Mouse (Mus musculus) natural killer cell, adult 2 months (primary cell): ENCODE data around the gene Lat2.
A peak's percentile ranks its signal among the peaks of the same experiment; 100 is the strongest.

Experiments used
- DNase-seq, 2 experiments: peaks; one replicate each; pipeline ENCODE4 v3.0.0; 2022; ENCODE audit warnings: low spot score in 2 of 2

The Lat2 gene

DNA sequence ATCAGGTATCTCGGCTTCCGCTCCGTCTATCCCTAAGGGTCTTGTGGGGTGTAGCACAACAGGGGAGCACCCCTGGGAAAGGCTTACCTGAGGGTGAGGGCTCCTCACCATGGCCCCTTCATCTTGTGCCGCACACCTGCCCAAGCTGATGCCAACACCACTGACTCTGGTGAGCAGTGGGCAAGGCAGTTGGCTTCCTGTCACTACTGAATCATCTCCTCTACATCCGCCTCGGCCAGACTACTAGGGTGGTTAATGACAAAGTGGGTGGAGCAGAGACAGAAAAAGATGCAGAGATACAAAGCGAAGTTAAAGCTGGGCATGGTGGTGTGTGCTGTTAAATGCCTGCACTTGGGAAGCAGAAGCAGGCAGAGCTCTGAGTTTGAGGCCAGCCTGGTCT lies at the start of gene Lat2:
Gene Lat2 (minus strand): TSS at position 224 of the 400 bp plus-strand sequence.
- DNase-seq = peak; percentile 71 to 73

GRCm38 (mm10) chr5:134656708-134657107 lies 41.9 kb upstream of the Lat2 start:
- DNase-seq = no peak

DNA sequence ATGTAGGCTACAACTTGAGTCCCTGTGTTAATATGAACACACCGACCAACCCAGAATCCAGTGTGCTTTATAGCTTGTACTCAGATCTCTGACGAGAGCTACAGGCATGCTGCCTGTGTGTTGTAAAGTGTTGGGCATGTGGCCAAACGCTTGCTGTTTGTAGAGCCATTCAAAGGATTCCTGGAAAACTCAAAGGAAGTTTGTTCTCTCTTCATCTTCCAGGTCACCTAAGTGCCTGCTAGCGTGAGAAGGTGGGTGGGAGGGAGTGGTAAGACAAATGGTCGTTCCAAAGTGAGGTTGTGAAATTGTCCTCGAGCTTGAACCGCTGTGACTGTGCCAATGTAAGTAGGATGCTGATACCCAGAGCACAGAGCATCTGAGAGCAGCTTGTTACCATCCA lies 37.2 kb upstream of the Lat2 start:
- no peak for DNase-seq

GRCm38 (mm10) chr5:134650926-134651325 lies 36.1 kb upstream of the Lat2 start:
- peak; percentile 54 to 66 for DNase-seq

- peak in 1 of 2 experiments; percentile 35 for DNase-seq
Measured at GRCm38 (mm10) chr5:134648976-134649375, 34.2 kb upstream of the Lat2 start.

DNA sequence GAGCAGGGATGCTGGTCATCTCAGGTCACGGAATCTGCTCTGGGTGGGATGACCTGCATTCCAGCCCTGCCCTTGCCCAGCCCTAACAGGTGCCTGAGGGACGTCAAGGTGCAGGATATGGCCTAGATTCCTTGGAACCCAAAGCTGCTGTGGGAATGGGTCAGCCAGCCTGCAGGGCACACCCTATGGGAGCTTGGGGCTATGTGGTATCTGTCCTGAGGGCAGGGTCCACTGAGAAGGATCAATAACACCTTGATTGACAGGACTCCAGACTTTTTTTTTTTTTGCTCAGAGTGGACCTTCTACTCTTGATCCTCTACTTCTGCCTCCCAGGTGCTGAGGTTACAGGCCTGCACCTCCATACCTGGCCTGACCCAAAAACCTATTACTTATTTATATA lies 32.6 kb upstream of the Lat2 start:
- no peak for DNase-seq

- DNase-seq = no peak
Measured at GRCm38 (mm10) chr5:134646461-134646860, 31.6 kb upstream of the Lat2 start.

DNA sequence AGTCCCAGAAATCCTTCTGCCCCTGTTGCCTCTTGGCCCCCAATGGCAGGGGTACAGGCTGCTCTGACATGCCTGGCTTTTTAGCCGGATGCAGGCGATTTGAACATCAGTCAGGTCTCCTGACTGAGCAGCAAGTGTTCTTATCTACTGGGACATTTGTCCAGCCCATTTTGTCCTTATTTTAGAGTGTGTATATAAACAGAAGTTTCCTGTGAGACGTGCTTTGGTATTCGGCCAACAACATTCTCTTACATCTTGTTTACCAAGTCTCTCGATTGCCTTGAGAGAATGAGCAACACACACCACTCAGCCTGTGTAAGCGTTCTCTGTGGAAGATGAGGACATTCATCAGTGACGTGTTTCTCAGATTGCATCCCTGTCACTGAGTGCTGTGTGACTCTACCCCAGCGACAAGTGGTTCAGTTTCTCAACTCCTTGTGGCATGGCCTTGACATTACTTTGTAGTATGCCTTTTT lies 29.9 kb upstream of the Lat2 start:
- DNase-seq = no peak

DNA sequence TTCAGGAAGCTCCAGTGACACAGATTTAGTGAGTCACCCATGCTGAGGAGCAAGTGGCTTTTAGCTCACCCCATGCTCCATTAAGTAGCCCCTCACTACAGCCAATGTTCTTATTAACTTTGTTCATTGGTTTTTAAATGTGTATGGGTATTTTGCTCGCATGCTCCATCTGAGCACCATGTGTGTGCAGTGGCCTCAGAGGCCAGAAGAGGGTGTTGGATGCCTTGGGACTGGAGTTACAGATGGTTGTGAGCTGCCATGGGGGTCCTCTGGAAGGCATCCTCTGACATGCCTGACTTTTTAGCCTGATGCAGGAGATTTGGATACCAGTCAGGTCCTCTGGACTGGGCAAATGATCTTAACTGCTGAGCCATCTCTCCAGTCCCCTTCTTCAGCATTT lies 29.3 kb upstream of the Lat2 start:
- no peak for DNase-seq

DNA sequence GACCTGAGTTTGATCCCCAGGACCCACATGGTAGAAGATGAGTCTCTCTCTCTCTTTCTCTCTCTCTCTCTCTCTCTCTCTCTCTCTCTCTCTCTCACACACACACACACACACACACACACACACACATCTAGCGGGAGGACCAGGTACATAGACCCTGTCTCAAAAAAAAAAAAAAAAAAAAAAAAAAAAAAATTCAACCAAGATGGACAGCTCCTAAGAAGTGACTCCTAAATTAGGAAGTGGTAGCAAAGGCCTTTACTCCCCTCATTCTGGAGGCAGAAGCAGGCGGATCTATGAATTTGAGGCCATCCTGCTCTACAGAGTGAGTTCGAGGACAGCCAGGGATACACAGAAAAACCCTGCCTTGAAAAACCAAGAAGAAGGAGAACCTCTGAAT lies 25.5 kb upstream of the Lat2 start:
- no peak for DNase-seq

DNA sequence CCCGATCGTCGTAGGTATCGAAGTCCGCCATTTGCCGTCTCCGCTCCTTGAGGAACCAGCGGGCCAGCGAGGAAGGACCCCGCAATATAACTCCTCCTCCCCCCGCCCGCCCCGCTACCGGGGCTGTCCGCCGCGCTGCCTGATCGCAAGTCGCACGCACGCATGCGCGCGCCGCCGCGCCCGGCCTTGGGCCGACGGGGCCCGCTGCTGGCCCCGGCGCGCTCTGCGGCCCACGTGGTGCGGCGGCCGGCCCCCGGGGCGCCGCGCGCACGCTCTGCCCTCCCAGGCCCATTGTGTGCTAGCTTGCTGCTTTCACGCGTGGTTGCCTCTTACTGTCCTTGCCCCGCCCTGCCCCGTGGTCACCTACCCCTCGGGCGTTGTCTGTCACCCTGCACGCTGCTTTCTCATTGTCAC lies 24.5 kb upstream of the Lat2 start, which contains the start of gene Eif4h:
Gene Eif4h (minus strand): TSS at position 222 of the 414 bp plus-strand sequence.
- DNase-seq = peak; percentile 97

DNA sequence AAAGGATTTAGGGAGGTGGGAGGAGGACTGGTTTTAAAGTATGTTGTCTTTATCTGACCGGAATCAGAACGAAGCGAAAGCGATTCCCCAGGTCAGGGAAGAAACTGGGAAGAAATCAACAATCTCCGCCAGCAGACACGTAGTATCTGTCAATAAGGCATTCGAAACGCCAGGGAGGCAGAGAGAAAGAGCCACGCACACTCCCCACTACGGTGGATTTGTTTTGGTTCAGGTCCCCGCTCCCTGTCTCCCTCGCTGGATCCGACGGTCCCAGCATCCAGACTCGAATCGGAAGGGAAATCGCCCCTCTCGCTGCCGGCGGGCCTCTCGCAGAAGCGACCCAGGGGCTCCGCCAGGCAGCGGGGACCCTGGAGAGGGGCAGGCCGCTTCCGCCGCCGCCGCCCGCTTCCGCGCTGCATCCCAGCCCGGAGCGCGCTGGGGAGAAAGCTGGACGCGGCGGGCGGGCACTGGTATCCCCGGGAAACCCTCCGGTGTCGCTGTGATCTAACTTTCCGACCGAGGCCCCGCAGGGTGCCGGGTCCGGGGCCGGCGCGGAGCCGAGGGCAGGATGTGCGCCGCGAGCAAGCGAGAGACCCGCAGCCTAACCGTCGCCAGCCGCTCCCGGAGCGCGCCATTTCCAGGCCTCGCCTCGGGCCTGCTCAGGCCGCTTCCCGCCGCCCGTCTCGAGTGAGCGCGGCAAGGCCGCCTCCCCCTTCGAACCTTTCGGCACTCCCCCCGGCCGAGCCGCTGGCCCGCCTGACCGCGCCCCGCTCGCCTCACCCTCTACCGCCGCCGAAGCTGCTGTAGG lies 23.8 kb upstream of the Lat2 start:
- no peak for DNase-seq

DNA sequence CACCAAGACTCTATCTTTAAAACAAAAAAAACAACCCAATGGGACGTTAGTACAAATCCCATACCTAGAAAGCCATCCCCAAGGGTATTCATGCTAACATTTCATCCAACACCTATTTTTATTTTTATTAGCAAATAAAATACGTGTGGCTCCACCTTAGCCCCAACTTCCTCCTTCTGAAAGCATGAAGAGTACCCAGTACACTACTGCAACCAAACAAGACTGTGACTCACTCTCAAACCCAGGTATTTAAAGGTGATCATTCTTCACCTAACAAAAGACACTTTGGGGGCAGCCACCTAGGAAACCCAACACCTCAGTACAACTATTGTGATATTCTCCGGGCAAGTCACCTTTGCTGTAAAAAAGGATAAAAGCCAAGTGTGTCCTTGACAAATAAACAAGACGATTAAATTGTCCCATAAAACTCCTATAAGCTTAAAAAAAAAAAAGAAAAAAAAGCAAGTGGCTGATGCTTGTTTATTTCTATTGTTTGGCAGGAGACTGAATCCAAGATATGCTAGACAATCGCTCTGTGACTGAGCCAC lies 23.1 kb upstream of the Lat2 start:
- no peak for DNase-seq

GRCm38 (mm10) chr5:134632841-134633240 lies 18.0 kb upstream of the Lat2 start:
- no peak for DNase-seq

DNA sequence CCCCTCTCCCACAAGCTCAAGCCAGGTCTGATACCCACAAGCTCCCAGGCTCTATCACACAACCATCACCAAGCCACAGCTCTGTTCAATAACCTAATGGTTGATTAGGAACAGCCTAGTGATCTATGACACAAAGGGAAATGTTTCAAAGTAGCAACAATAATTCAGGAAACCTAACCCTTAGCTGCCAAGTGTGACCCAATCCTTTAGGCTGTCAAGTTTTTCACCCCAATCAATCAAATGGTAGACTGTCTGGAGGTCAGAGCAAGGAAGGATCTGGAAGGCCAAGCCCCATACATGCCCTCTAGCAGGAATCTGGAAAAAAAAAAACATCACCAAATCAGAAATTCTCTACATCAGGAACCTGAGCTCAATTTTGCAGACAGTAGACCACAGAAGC lies 16.0 kb upstream of the Lat2 start:
- DNase-seq = no peak

- peak in 1 of 2 experiments; percentile 38 for DNase-seq
Measured at GRCm38 (mm10) chr5:134629508-134629907, 14.7 kb upstream of the Lat2 start.

DNA sequence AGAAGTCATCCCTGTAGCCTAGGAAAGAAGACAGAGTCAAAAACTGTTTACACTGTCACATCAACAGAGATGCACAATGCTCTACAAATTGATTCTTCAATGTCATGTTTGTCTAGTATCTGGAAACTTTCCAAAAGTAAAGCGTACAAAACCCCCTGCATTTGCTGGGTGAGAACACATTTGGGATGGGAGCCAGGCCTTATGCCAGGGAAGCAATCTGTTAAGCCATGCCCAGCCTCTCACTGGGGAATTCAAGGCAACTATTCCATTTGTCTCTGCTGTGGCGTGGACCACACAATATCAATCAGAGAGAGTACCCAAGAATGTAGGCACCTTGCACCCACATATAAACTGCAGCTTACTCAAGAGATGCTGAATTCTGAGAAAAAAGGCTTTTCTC lies 7.2 kb upstream of the Lat2 start:
- no peak for DNase-seq

DNA sequence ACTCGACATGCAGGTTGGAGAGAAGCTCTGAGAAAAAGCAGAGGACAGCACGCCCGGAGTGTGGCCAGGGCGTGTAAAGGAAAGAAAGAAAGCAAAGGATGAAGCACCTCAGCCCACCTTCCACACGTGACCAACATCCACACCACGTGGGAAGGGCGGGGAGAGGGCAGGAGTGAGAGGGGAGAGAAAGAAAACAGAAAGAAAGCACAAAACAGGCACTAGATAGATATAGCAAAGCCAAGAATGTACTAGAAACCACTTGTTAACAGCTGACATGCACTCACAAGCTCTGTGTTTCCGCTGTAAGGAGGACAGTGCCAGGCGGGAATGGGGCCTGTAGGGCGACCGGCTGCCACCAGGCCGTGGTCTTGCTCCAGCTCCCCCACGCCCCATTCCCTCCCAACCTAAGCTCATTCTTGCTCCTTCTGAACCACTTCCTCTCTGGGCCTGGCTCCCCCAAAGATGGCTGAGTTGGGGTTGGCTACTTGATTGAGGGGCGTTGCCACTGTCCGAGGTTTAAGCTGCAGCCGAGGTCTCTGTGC lies 6.3 kb upstream of the Lat2 start:
- no peak for DNase-seq

- no peak for DNase-seq
Measured at GRCm38 (mm10) chr5:134620457-134620856, 5.6 kb upstream of the Lat2 start.

DNA sequence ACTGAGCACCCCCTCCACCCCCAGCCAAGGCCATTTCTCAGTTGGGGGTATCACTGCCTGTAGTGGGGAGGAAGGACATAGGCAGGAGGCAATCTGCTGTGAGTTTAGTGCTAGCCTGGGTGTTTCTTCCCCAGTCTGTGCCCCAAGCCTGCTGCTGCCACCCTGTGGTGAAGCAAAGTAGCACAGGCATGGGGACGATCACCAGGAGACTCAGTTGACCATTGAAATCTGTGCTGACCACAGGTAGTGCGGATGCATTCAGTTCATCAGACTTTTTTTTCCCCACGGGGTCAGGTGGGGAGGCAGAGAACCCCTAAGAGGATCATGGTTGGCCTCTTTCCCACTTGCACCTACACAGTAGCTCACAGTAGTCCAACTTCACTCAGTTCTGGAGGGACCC lies 2.2 kb upstream of the Lat2 start:
- peak; percentile 74 to 76 for DNase-seq

GRCm38 (mm10) chr5:134615780-134616179 lies 955 bp upstream of the Lat2 start:
- DNase-seq = no peak

- no peak for DNase-seq
Measured at GRCm38 (mm10) chr5:134615380-134615779, 555 bp upstream of the Lat2 start.

DNA sequence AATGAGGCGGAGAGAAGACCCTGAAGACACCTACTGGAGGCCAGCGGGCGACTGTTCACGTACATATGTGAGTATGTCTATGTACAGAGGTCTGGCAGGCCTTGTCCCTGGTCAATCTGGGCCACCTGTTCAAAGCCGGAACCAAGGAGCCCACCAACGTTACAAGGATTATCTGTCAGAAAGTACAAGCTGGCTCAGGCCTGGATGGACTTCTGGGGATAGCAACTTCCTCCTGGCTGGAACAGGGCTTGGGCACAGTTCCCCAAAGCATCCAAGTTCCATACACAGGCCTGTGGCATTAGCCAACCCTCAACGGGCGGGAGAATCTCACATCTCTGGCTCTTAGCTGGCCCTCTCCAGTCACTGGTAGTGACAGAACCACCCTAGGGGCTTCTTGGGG lies 529 bp downstream of the Lat2 start:
- no peak for DNase-seq
